Mouse (Mus musculus): ENCODE data around the gene 9030612E09Rik. TPM values are rescaled to one million over a fixed set of nuclear protein-coding genes. Genes with fewer than 3 reads are reported as not detected.

Gene 9030612E09Rik
- total RNA-seq, 2 experiments from 2014 or later: 1.7 to 3.0 TPM

- intact Hi-C loops (cut with DNase I): no loop called here
- DNase-seq: peak; percentile 74
These were observed 5.9 kb downstream of the 9030612E09Rik start for GRCm38 (mm10) chr10:43180313-43180912.

GRCm38 (mm10) chr10:43200206-43200605 is 25.7 kb downstream of the 9030612E09Rik start:
- intact Hi-C loops (cut with DNase I): no loop called here
- no peak for DNase-seq

GRCm38 (mm10) chr10:43203865-43204264 is 29.4 kb downstream of the 9030612E09Rik start:
- intact Hi-C loops (cut with DNase I): no loop called here
- DNase-seq: no peak

- intact Hi-C loops (cut with DNase I): no loop called here
- peak; percentile 28 for DNase-seq
These were observed 37.4 kb downstream of the 9030612E09Rik start for GRCm38 (mm10) chr10:43211866-43212265.

- intact Hi-C loops (cut with DNase I): no loop called here
- DNase-seq: no peak
These were observed 42.9 kb downstream of the 9030612E09Rik start for GRCm38 (mm10) chr10:43217361-43217900.

GRCm38 (mm10) chr10:43220479-43220878 is 46.0 kb downstream of the 9030612E09Rik start:
- intact Hi-C loops (cut with DNase I): loop anchor here (10.0 kb wide), 1 partner anchor 234 kb away; no protein-coding TSS in a partner anchor
- no peak for DNase-seq

GRCm38 (mm10) chr10:43220910-43221625 is 46.6 kb downstream of the 9030612E09Rik start, which contains the start of gene Pdss2:
Pdss2 (plus strand) TSS chr10:43221486.
- intact Hi-C loops (cut with DNase I): loop anchor here (10.0 kb wide), 1 partner anchor 234 kb away; no protein-coding TSS in a partner anchor
- DNase-seq: peak; percentile 94

GRCm38 (mm10) chr10:43221659-43222058 is 47.2 kb downstream of the 9030612E09Rik start:
- peak; percentile 17 for DNase-seq
- intact Hi-C loops (cut with DNase I): loop anchor here (10.0 kb wide), 1 partner anchor 233 kb away; no protein-coding TSS in a partner anchor

- intact Hi-C loops (cut with DNase I): loop anchor here (10.0 kb wide), 1 partner anchor 231 kb away; no protein-coding TSS in a partner anchor
- DNase-seq: no peak
These were observed 48.9 kb downstream of the 9030612E09Rik start for GRCm38 (mm10) chr10:43223391-43223790.

Other genes with a start within 250 kb of the 9030612E09Rik start
- 100 to 1,000 TPM; 130 to 133 TPM for gene Sobp, start 174 bp upstream of the 9030612E09Rik start, total RNA-seq (2021)
- gene Pdss2, start 46.8 kb downstream of the 9030612E09Rik start, total RNA-seq (2021): 10 to 100 TPM; 19.5 to 21.5 TPM

Data from left cerebral cortex, postnatal 4 days (tissue).